Mouse (Mus musculus): ENCODE measurements at regions not wholly inside any gene's neighbourhood (a gene's known extent, or its start where the extent isn't known, plus 50 kb on each side); places are given as distances from the start of the nearest gene placed in this dataset.

DNA sequence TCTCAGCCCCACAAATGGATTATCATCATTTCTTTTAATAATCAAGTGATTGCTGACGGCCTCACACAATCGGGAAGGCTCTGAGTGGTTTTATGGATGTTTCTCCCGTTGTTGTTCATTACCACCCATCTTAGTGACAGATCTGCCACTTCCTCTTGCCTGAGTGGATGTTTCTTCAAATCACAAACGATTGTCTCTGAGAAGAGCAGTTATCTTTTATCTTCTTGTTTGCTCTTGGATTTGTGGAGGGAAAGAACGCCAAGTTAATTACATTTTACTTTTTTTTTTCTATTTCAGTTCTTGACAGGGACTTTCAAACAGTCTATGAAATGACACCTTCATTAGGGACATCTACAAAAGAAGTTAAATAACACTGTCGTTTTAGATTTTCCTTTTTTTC lies 272.3 kb downstream of the Wdr20rt start:
- TF ChIP-seq CTCF (conservative IDR thresholded peaks at IDR 0.05; ENCODE audit: insufficient read depth, insufficient read length, low read depth, low read length), result no peak
- TF ChIP-seq POLR2A (IDR thresholded peaks at IDR 0.05; ENCODE audit: low read depth, low read length), result no peak
